Mouse (Mus musculus): ENCODE measurements around the gene Bcor. TPM values are rescaled to one million over a fixed set of nuclear protein-coding genes. Genes with fewer than 3 reads are reported as not detected.
A peak's percentile ranks its signal among the peaks of the same experiment; 100 is the strongest.

Bcor gene
- polyA plus RNA-seq, 1 experiment from 2014 or later, result 23.5 TPM

GRCm38 (mm10) chrX:12006031-12006881 is 153.9 kb downstream of the Bcor start:
- 4% methylated on average over 55 of the region's 57 CpGs for WGBS
- Histone ChIP-seq H3K4me2 (ENCODE audit: low read depth, low read length, severe bottlenecking) (peak overlapping the region; percentile 63), H3K9me3 (ENCODE audit: control insufficient read depth, low read length) (no peaks in the 10 kb centered on the region), H3K27ac (ENCODE audit: low read depth, low read length) (peak overlapping the region; percentile 84), H3K4me1 (replicated peaks; ENCODE audit: control insufficient read depth, insufficient read depth, low read length) (peaks cover 15% of the 10 kb centered on the region; the same call in 1 of the 2 replicates), H3K36me3 (ENCODE audit: control insufficient read depth, insufficient read depth, low read length) (no peaks in the 10 kb centered on the region), H3K4me3 (ENCODE audit: low read depth, low read length) (peak overlapping the region; percentile 27), H3K27me3 (ENCODE audit: control insufficient read depth, insufficient read depth, low read length) (peaks cover 49% of the 10 kb centered on the region), H3K9ac (ENCODE audit: low read length) (peak overlapping the region; percentile 46)
- peak; percentile 71 for DNase-seq (ENCODE audit: low spot score)
- ATAC-seq (replicated peaks; ENCODE audit: low FRiP score), result peak; percentile 28; the same call in 1 of the 2 replicates

DNA sequence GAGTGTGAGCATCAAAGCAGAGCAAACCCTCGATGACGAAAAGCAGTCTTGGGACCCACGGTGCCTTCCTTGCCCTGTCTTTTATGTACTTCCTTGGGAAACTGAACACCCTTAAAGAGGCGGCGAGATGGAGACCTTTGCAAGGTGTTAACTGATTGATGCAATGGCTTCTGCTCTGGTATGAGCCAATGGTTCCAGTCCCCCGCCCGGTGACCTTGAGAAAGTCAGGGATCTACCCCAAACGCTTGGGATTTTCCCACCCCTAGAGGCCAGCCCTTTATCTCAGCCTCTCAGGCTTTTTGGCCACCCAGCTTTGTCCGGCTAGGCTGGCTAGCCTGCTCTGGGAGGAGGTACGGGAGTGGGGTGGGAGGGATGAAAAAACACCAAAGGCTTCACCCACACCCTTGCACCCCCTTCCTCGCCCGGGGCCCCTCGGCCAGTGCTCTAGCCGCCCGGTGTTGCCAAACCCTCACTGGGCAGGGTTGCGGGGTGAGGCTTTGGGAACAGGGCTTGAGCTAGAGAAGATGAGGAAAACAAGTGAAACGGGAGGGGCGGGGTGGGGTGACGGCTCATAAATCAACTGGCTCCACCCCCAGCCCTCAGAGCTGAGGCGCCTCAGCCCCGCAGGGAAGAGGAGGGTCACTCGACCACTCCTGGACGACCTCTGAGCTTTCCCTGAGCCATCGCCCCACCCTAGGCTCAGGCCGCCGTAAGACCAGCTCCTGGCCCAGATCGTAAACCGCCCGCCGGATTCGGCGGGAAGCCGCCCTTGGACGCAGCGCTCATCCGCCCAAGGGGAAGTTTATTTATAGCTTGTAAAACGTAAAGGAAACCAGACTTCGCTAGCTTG is 154.7 kb downstream of the Bcor start:
- 8% methylated on average over 30 of the region's 38 CpGs for WGBS
- H3K27me3 ChIP-seq (ENCODE audit: control insufficient read depth, insufficient read depth, low read length), result peaks cover 56% of the 10 kb centered on the region
- ATAC-seq (replicated peaks; ENCODE audit: low FRiP score) (no peak), DNase-seq (ENCODE audit: low spot score) (peak; percentile 65)
- H3K4me2 ChIP-seq (ENCODE audit: low read depth, low read length, severe bottlenecking), result peak overlapping the region; percentile 63
- H3K9me3 ChIP-seq (ENCODE audit: control insufficient read depth, low read length), result no peaks in the 10 kb centered on the region
- H3K27ac ChIP-seq (ENCODE audit: low read depth, low read length), result peak overlapping the region; percentile 84
- H3K36me3 ChIP-seq (ENCODE audit: control insufficient read depth, insufficient read depth, low read length), result no peaks in the 10 kb centered on the region
- H3K9ac ChIP-seq (ENCODE audit: low read length), result peak overlapping the region; percentile 46
- peaks cover 15% of the 10 kb centered on the region; the same call in 1 of the 2 replicates for H3K4me1 ChIP-seq (replicated peaks; ENCODE audit: control insufficient read depth, insufficient read depth, low read length)
- peak overlapping the region; percentile 27; the same call in 1 of the 2 replicates for H3K4me3 ChIP-seq (ENCODE audit: low read depth, low read length)

GRCm38 (mm10) chrX:12004416-12004815 is 155.7 kb downstream of the Bcor start:
- Histone ChIP-seq H3K9me3 (ENCODE audit: control insufficient read depth, low read length) (no peaks in the 10 kb centered on the region), H3K4me2 (ENCODE audit: low read depth, low read length, severe bottlenecking) (no peak overlapping the region), H3K4me3 (ENCODE audit: low read depth, low read length) (no peak overlapping the region), H3K9ac (ENCODE audit: low read length) (no peak overlapping the region; the same call in 1 of the 2 replicates), H3K27ac (ENCODE audit: low read depth, low read length) (no peak overlapping the region), H3K27me3 (ENCODE audit: control insufficient read depth, insufficient read depth, low read length) (peaks cover 64% of the 10 kb centered on the region), H3K4me1 (replicated peaks; ENCODE audit: control insufficient read depth, insufficient read depth, low read length) (peaks cover 18% of the 10 kb centered on the region), H3K36me3 (ENCODE audit: control insufficient read depth, insufficient read depth, low read length) (no peaks in the 10 kb centered on the region)
- no peak for DNase-seq (ENCODE audit: low spot score)
- no peak for ATAC-seq (replicated peaks; ENCODE audit: low FRiP score)
- WGBS, result 10% methylated on average over 16 of the region's 16 CpGs

DNA sequence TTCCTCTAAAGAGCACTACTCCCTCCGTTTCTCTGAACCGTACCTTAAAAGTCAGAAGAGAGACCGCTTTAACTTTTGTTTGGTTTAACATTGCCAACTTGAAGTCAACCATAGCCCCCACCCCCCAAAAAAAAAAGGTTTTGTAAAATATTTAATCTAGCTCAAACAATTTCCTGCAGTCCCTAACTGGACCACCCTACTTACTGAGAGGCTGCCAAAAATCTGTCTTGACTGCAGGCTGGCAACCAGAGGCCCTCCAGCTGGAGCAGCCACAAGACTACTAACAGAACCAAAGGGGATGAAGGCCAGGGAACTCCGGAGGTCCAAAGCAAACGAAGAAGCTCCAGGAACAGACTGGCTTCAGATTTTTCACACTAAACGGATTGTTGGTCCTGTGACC is 156.2 kb downstream of the Bcor start:
- Histone ChIP-seq H3K4me1 (replicated peaks; ENCODE audit: control insufficient read depth, insufficient read depth, low read length) (peaks cover 18% of the 10 kb centered on the region), H3K4me2 (ENCODE audit: low read depth, low read length, severe bottlenecking) (no peak overlapping the region), H3K36me3 (ENCODE audit: control insufficient read depth, insufficient read depth, low read length) (no peaks in the 10 kb centered on the region), H3K4me3 (ENCODE audit: low read depth, low read length) (no peak overlapping the region), H3K27me3 (ENCODE audit: control insufficient read depth, insufficient read depth, low read length) (peaks cover 68% of the 10 kb centered on the region), H3K9ac (ENCODE audit: low read length) (no peak overlapping the region), H3K27ac (ENCODE audit: low read depth, low read length) (no peak overlapping the region), H3K9me3 (ENCODE audit: control insufficient read depth, low read length) (no peaks in the 10 kb centered on the region)
- 25% methylated on average over 6 of the region's 6 CpGs for WGBS
- ATAC-seq (replicated peaks; ENCODE audit: low FRiP score) (no peak), DNase-seq (ENCODE audit: low spot score) (no peak)

- Histone ChIP-seq H3K9ac (ENCODE audit: low read length) (no peak overlapping the region), H3K27ac (ENCODE audit: low read depth, low read length) (no peak overlapping the region), H3K4me1 (replicated peaks; ENCODE audit: control insufficient read depth, insufficient read depth, low read length) (peaks cover 18% of the 10 kb centered on the region), H3K9me3 (ENCODE audit: control insufficient read depth, low read length) (no peaks in the 10 kb centered on the region), H3K36me3 (ENCODE audit: control insufficient read depth, insufficient read depth, low read length) (no peaks in the 10 kb centered on the region), H3K27me3 (ENCODE audit: control insufficient read depth, insufficient read depth, low read length) (peaks cover 69% of the 10 kb centered on the region), H3K4me2 (ENCODE audit: low read depth, low read length, severe bottlenecking) (no peak overlapping the region), H3K4me3 (ENCODE audit: low read depth, low read length) (no peak overlapping the region)
- DNase-seq (ENCODE audit: low spot score), result no peak
- WGBS, result 5% methylated on average over 1 of the region's 1 CpGs
- no peak for ATAC-seq (replicated peaks; ENCODE audit: low FRiP score)
Observed at GRCm38 (mm10) chrX:12003539-12003938, 156.6 kb downstream of the Bcor start.

DNA sequence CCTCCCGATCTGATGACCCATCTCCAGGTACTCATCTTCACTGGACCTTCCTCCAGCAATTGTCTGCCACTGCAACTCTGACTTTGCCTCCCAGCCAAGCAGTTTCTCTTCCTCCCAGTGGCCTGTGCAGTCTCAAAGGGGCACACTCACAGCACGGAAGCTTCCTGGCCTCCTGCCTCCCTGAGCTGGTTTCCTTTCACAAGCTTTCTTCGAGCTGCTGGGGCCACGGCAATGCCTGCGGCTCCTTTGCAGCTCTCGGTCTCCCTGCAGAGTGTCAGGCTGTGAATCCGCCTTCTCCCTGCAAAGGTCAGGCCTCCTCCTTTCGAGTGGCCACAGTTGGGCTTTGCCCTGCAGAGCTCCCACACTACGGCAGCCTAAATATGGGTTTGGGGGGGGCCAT is 157.0 kb downstream of the Bcor start:
- ATAC-seq (replicated peaks; ENCODE audit: low FRiP score), result no peak
- DNase-seq (ENCODE audit: low spot score), result no peak
- H3K9ac ChIP-seq (ENCODE audit: low read length), result no peak overlapping the region
- WGBS, result 7% methylated on average over 9 of the region's 9 CpGs
- peaks cover 18% of the 10 kb centered on the region for H3K4me1 ChIP-seq (replicated peaks; ENCODE audit: control insufficient read depth, insufficient read depth, low read length)
- H3K4me3 ChIP-seq (ENCODE audit: low read depth, low read length), result no peak overlapping the region
- peaks cover 69% of the 10 kb centered on the region for H3K27me3 ChIP-seq (ENCODE audit: control insufficient read depth, insufficient read depth, low read length)
- no peak overlapping the region for H3K4me2 ChIP-seq (ENCODE audit: low read depth, low read length, severe bottlenecking)
- H3K9me3 ChIP-seq (ENCODE audit: control insufficient read depth, low read length), result no peaks in the 10 kb centered on the region
- no peaks in the 10 kb centered on the region for H3K36me3 ChIP-seq (ENCODE audit: control insufficient read depth, insufficient read depth, low read length)
- no peak overlapping the region for H3K27ac ChIP-seq (ENCODE audit: low read depth, low read length)

DNA sequence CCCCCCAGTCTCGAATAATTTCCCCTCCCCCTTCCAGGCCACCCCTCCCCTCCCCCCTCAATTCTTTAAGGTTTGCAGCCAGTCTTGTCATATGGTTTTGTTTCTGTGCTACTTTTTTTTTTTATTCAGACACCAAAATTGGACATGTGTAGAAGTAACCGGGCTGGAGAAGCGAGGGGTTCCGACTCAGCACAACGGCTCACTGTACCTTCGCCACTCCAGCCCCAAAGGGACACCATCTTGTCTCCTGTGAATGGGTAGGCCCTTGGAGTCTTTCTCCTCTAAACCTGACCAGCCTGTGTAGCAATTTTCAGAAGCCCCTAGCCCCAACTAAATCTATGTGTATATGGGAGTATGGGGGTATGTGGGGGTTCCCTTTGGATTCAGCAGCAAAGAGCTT is 157.6 kb downstream of the Bcor start:
- H3K4me2 ChIP-seq (ENCODE audit: low read depth, low read length, severe bottlenecking), result no peak overlapping the region
- no peak overlapping the region for H3K4me3 ChIP-seq (ENCODE audit: low read depth, low read length)
- no peak overlapping the region for H3K27ac ChIP-seq (ENCODE audit: low read depth, low read length)
- H3K9me3 ChIP-seq (ENCODE audit: control insufficient read depth, low read length), result no peaks in the 10 kb centered on the region
- peaks cover 71% of the 10 kb centered on the region for H3K27me3 ChIP-seq (ENCODE audit: control insufficient read depth, insufficient read depth, low read length)
- H3K9ac ChIP-seq (ENCODE audit: low read length), result no peak overlapping the region
- 26% methylated on average over 6 of the region's 6 CpGs for WGBS
- DNase-seq (ENCODE audit: low spot score), result no peak
- peaks cover 18% of the 10 kb centered on the region for H3K4me1 ChIP-seq (replicated peaks; ENCODE audit: control insufficient read depth, insufficient read depth, low read length)
- no peaks in the 10 kb centered on the region for H3K36me3 ChIP-seq (ENCODE audit: control insufficient read depth, insufficient read depth, low read length)
- no peak for ATAC-seq (replicated peaks; ENCODE audit: low FRiP score)

DNA sequence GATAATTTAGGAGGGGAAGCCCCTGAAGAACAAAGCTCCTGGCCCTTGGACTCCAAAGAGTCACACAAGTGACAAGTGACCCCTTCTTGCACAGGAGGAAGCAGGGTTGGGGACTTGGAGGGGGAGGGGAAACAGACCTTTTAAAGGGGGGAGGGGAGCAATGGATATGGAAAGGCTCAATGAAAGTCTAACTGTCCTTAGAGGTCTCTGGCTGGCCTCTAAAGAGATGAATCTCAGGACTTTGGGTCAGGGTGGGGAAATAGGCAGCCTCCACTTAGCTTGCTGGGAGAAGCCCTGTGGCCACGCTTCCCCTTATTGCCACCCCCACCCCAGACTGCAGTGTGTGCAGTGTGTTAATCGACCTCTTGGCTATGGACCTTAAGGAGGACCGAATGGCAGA is 158.2 kb downstream of the Bcor start:
- ATAC-seq (replicated peaks; ENCODE audit: low FRiP score), result no peak
- H3K27me3 ChIP-seq (ENCODE audit: control insufficient read depth, insufficient read depth, low read length), result peaks cover 68% of the 10 kb centered on the region
- H3K4me1 ChIP-seq (replicated peaks; ENCODE audit: control insufficient read depth, insufficient read depth, low read length), result peaks cover 18% of the 10 kb centered on the region
- H3K9me3 ChIP-seq (ENCODE audit: control insufficient read depth, low read length), result no peaks in the 10 kb centered on the region
- H3K4me3 ChIP-seq (ENCODE audit: low read depth, low read length), result no peak overlapping the region
- H3K4me2 ChIP-seq (ENCODE audit: low read depth, low read length, severe bottlenecking), result no peak overlapping the region
- no peak for DNase-seq (ENCODE audit: low spot score)
- no peak overlapping the region for H3K27ac ChIP-seq (ENCODE audit: low read depth, low read length)
- WGBS, result 0% methylated on average over 3 of the region's 3 CpGs
- no peaks in the 10 kb centered on the region for H3K36me3 ChIP-seq (ENCODE audit: control insufficient read depth, insufficient read depth, low read length)
- H3K9ac ChIP-seq (ENCODE audit: low read length), result no peak overlapping the region
